Mouse (Mus musculus): ENCODE measurements around the gene Rp2. TPM values are rescaled to one million over a fixed set of nuclear protein-coding genes. Genes with fewer than 3 reads are reported as not detected.

Gene Rp2
- polyA plus RNA-seq (2012; rRNA removed) = 7.0 and 7.1 TPM in 2 replicates

DNA sequence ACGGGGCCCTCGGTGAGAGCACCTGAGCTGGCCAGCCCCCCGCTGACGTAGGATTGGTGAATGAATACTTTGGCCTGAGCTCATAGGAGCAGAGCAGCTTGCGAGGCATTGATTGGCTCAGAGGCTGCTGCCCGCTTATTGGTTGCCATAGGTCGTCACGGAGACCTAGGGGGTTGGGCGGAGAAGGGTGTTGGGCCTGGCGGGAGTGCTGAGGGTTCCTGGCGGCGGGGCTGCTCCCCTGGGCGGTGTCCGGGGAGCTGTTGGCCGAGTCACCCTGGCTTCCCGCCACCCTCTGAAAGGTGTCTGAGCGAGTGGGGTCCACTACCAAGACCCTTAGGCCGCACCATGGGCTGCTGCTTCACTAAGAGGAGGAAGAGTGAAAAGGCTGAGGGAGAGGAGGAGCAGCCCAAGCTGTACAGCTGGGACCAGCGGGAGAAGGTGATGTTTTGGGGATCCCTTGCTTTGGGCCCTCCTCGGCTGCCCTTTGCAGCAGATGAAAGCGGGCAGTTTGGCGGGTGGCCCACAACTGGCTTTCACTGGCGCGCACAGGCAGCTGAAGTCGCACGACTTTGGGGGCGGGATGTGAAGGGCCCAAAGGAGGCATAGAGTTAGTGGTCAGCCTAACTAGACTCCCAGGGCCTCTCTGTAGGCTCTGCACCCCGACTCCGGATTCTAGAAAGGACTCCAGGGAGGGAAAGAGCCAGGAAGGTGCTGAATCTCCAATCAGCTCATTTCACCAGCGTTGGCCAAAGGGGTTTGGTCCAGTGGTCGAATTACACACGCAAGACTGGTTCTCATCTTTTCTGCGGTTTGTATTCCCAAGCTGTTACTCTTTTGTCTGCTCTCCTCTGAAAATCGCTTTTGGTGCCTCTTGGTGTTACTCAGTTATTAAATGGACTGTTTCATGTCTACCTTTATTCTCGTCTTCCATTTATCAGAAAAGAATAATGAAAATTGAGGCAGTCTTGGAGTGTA is at the start of gene Rp2:
Rp2 (plus strand) TSS at position 91 of the 975 bp plus-strand sequence.

DNA sequence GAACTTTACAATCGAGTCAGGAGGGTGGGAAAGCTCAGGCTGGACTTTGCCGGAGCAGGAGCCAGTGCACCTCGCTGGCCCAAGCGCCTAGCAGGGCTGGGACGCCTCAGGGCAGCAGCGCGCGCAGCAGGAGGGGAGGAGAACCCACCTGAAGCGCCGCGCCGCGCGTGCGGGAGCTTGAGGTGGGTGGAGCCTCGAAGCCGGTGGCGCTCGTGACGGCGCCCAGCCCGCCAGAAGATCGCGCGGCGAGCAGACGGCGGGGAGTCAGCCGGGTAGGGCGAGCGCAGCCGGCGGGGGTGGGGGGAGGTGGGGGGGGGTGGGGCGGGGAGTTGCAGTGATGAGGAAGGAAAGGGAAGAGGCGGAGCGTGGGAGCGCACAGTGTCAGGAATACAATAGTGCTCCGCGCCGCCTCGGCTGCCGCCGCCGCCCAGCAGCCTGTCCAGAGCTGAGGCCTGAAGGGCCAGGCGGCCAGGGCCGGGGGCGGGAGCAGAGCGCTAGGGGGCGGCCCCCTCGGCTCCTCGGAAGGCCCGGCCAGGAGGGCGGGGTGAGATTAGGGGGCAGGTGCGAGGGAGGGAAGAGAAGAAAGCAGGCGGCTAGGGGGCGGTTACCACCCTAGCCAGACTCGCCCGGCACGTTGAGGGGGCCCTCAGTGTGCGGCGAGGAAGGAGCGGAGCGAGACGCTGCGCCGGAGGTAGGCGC is 61.0 kb downstream of the Rp2 start, which contains the start of gene Jade3:
Jade3 (plus strand) TSS at position 549 of the 699 bp plus-strand sequence.

Other genes starting within 250 kb of the Rp2 start
- 0.46 and 0.48 TPM in 2 replicates for gene Slc9a7, start 72.7 kb upstream of the Rp2 start, polyA plus RNA-seq (2012; rRNA removed)
- 1.8 TPM in 2 replicates for gene Jade3, start 61.2 kb downstream of the Rp2 start, polyA plus RNA-seq (2012; rRNA removed)
- 288 and 463 TPM in 2 replicates for gene Rgn, start 185.3 kb downstream of the Rp2 start, polyA plus RNA-seq (2012; rRNA removed)